Mouse (Mus musculus): ENCODE data around the gene Gm6793.

DNA sequence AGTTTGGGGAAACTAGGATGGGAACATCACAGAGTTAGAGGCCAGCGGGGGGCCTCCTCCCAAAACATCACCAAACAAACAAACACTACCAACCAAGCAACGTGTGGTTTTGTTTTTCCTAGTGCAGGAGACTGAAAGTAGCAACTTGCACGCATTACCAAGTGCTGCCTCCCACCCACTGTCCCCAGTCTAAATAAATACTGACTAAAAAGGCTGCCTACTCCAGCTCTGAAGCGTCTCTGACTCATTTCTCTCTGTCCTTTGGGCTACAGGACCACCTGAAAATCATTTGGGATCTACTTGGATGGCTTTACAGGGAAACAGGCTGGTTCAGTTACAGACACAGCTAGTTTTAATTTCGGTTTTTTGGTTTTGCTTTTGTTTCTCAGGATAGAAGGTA, 50.5 kb downstream of the Gm6793 start:
- TF ChIP-seq CHD2 (IDR thresholded peaks at IDR 0.05; ENCODE audit: low read length): no peak
- no peak for TF ChIP-seq CTCF (conservative IDR thresholded peaks at IDR 0.05 in 1 of 2, IDR thresholded peaks at IDR 0.05 in 1 of 2; ENCODE audit: low read depth in 2 of 2, low read length in 2 of 2)
- TF ChIP-seq POLR2A (IDR thresholded peaks at IDR 0.05; ENCODE audit: low read depth, low read length): no peak
- TF ChIP-seq UBTF (IDR thresholded peaks at IDR 0.05; ENCODE audit: low read depth, low read length): no peak
- TF ChIP-seq TCF12 (IDR thresholded peaks at IDR 0.05; ENCODE audit: low read depth, low read length): no peak
- no peak for TF ChIP-seq ZNF384 (IDR thresholded peaks at IDR 0.05; ENCODE audit: low read depth, low read length)
- no peak for TF ChIP-seq MYC (IDR thresholded peaks at IDR 0.05; ENCODE audit: low read depth, low read length)
- no peak for TF ChIP-seq EP300 (IDR thresholded peaks at IDR 0.05; ENCODE audit: low read length)
- TF ChIP-seq MAFK (IDR thresholded peaks at IDR 0.05; ENCODE audit: insufficient replicate concordance, low read length): no peak
- TF ChIP-seq ZKSCAN1 (IDR thresholded peaks at IDR 0.05; ENCODE audit: borderline replicate concordance, low read depth, low read length): no peak
- no peak for TF ChIP-seq MAX (IDR thresholded peaks at IDR 0.05; ENCODE audit: low read length)
- no peak for TF ChIP-seq GABPA (IDR thresholded peaks at IDR 0.05; ENCODE audit: insufficient replicate concordance, low read depth, low read length)
- no peak for TF ChIP-seq SIN3A (IDR thresholded peaks at IDR 0.05; ENCODE audit: low read length)
- TF ChIP-seq NELFE (IDR thresholded peaks at IDR 0.05; ENCODE audit: low read depth, low read length): no peak
